ENCODE assay signal across 8 mouse cellular contexts in genomic region chr12:31633970-31634342, GRCm38 (mm10). TPM values are rescaled to one million over a fixed set of nuclear protein-coding genes. Genes with fewer than 3 reads are reported as not detected.
A peak's percentile ranks its signal among the peaks of the same experiment; 100 is the strongest.
DNase-seq lines count a peak whose midpoint lies in the region; ATAC-seq and TF ChIP-seq lines count a peak whose summit lies in the region.

No protein-coding gene starts in this region.

- peak overlapping the region; percentile 65 for H3K4me3 ChIP-seq in heart, embryonic 15.5 days
- H3K4me3 ChIP-seq in liver, adult 2 months (ENCODE audit: insufficient read depth, low read depth, low read length), result peak overlapping the region; percentile 96

- H3K4me2 ChIP-seq in heart, embryonic 15.5 days, result peak overlapping the region; percentile 91

- peak; percentile 27; the same call in 1 of the 2 replicates for ATAC-seq in heart, embryonic 15.5 days (replicated peaks; ENCODE audit: insufficient number of reproducible peaks, insufficient read depth, low FRiP score, low read depth)

- no peak for TF ChIP-seq POLR2A in liver, adult 2 months (IDR thresholded peaks at IDR 0.05; ENCODE audit: extremely low read depth, insufficient read depth, low read length)

- peaks cover 8% of the 10 kb centered on the region for H3K4me1 ChIP-seq in heart, embryonic 15.5 days (replicated peaks)
- H3K4me1 ChIP-seq in liver, adult 2 months (ENCODE audit: control insufficient read depth, insufficient read depth, low read length), result no peaks in the 10 kb centered on the region

- TF ChIP-seq CTCF in liver, adult 2 months (IDR thresholded peaks at IDR 0.05; ENCODE audit: low read depth, low read length), result no peak

- H3K36me3 ChIP-seq in heart, embryonic 15.5 days, result peaks cover 5% of the 10 kb centered on the region; the same call in 1 of the 2 replicates
- H3K36me3 ChIP-seq in liver, adult 2 months (ENCODE audit: control insufficient read depth, insufficient read depth, low read length), result no peaks in the 10 kb centered on the region

- 8% methylated on average over 13 of the region's 13 CpGs for WGBS in heart, embryonic 15.5 days
- 19% methylated on average over 13 of the region's 13 CpGs for WGBS in liver, adult 2 months

- DNase-seq in adrenal gland, postnatal 10 days, result peak; percentile 35
- no peak for DNase-seq in adrenal gland, adult (ENCODE audit: inconsistent age in 2 of 2, low spot score in 1 of 2)
- peak; percentile 52 for DNase-seq in 3T3-L1 (ENCODE audit: low read depth, low spot score)
- DNase-seq in embryo, embryonic 10.5 days (ENCODE audit: low spot score), result peak; percentile 61
- peak; percentile 29 for DNase-seq in liver, adult 2 months (ENCODE audit: extremely low read depth, low read depth, low spot score)
- DNase-seq in natural killer cell, adult 2 months (ENCODE audit: low spot score in 2 of 2), result peak; percentile 5 to 37
- no peak for DNase-seq in adipocyte (ENCODE audit: low spot score)

- peak overlapping the region; percentile 78 for H3K27ac ChIP-seq in heart, embryonic 15.5 days
- peak overlapping the region; percentile 29; the same call in 1 of the 2 replicates for H3K27ac ChIP-seq in liver, adult 2 months (replicated peaks; ENCODE audit: insufficient read depth, low read depth, low read length)

- no peaks in the 10 kb centered on the region for H3K79me2 ChIP-seq in liver, adult 2 months (ENCODE audit: control insufficient read depth, insufficient read depth, low read length)

- no peaks in the 10 kb centered on the region for H3K9me3 ChIP-seq in heart, embryonic 15.5 days (replicated peaks)

- H3K27me3 ChIP-seq in heart, embryonic 15.5 days, result no peaks in the 10 kb centered on the region
- no peaks in the 10 kb centered on the region for H3K27me3 ChIP-seq in liver, adult 2 months (ENCODE audit: control insufficient read depth, insufficient read depth, low read length)

- peak overlapping the region; percentile 76 for H3K9ac ChIP-seq in heart, embryonic 15.5 days
- H3K9ac ChIP-seq in liver, adult 2 months (ENCODE audit: low read depth, low read length), result peak overlapping the region; percentile 84

RNA-seq across cellular contexts. Expression of gene Bcap29, which starts 0.5 kb away (rescaled TPM):
- 10 to 100 TPM; 22.9 to 25.4 TPM for total RNA-seq in adrenal gland, postnatal 10 days (2021)
- 38.6 and 42.4 TPM in 2 replicates for polyA plus RNA-seq in heart, embryonic 15.5 days (2015; fragmentation: Nextera tagmentation; extraction: Ambion mirVana)
- total RNA-seq in liver, adult 2 months (2014; rRNA removed), result 7.9 and 8.3 TPM in 2 replicates
- polyA plus RNA-seq in liver, adult 2 months (2012; rRNA removed), result 1.1 and 1.5 TPM in 2 replicates

RNA-seq across cellular contexts. Expression of gene Dus4l, which starts 20.7 kb away (rescaled TPM):
- total RNA-seq in adrenal gland, postnatal 10 days (2021), result 1 to 10 TPM; 7.5 to 9.0 TPM
- 5.2 and 7.0 TPM in 2 replicates for polyA plus RNA-seq in heart, embryonic 15.5 days (2015; fragmentation: Nextera tagmentation; extraction: Ambion mirVana)
- 3.1 and 3.2 TPM in 2 replicates for total RNA-seq in liver, adult 2 months (2014; rRNA removed)
- polyA plus RNA-seq in liver, adult 2 months (2012; rRNA removed), result 2.0 TPM in 2 replicates

RNA-seq across cellular contexts. Expression of gene Cog5, which starts 20.7 kb away (rescaled TPM):
- total RNA-seq in adrenal gland, postnatal 10 days (2021), result 10 to 100 TPM; 33.7 to 40.9 TPM
- polyA plus RNA-seq in heart, embryonic 15.5 days (2015; fragmentation: Nextera tagmentation; extraction: Ambion mirVana), result 24.1 and 26.6 TPM in 2 replicates
- 28.7 and 33.5 TPM in 2 replicates for total RNA-seq in liver, adult 2 months (2014; rRNA removed)
- 7.6 and 9.2 TPM in 2 replicates for polyA plus RNA-seq in liver, adult 2 months (2012; rRNA removed)

Comparison
In these comparisons a context has a peak if more than half of its experiments do, and no peak if none do; other contexts are left out.
1. DNase-seq: peak in adrenal gland, postnatal 10 days (single experiment), 3T3-L1 (single experiment), embryo, embryonic 10.5 days (single experiment), liver, adult 2 months (single experiment) and natural killer cell, adult 2 months (2 of 2); none in adrenal gland, adult (0 of 2) and adipocyte (single experiment).